Mouse (Mus musculus): ENCODE results near the gene Rps6kb2. TPM values are rescaled to one million over a fixed set of nuclear protein-coding genes. Genes with fewer than 3 reads are reported as not detected.

The Rps6kb2 gene
- 41.9 and 53.4 TPM in 2 replicates for polyA plus RNA-seq (2015; fragmentation: Nextera tagmentation; extraction: Ambion mirVana)

DNA sequence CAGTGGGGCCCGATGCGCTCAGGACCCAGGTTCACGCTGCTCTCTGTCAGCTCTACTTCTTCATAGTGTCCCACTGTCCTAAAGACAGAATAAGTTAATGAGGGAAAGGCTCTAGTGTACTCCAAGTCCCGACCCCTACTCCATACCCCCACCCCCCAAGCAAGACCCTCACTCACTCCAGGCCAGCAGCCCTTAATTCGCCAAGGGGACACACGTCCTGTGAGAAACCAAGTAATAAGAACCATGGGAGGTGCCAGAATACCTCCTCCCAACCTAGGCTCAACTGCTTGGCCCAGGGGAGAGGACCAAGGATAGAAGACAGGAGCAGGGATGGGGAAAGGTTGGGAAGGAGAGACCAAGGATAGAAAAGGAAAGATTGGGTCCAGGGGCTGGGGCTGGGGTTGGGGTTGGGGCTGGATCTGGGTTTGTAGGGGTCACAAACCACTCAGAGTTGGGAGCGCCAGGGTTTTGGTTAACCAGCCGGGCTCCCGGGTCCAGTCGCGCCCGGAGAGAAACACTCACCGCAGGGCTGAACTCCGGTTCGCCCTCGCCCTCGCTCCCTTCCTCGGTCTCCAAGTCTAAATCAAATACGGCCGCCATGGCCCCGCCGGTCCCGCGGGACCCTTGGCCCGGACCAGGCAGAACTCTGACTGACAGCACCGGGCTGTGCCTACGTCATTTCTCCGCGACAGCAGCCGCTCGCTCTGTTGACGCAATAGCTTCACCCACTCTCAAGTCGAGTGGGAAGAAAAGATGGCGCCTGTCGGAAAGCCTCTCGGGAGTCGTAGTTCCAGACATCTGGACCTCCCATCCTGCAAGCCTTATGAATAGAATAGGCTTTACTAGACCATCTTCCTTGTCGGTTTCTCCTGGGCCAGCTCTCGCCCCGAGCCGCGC is at the start of gene Rps6kb2:
TSS of gene Rps6kb2 (minus strand) at position 709 of the 897 bp plus-strand sequence.

DNA sequence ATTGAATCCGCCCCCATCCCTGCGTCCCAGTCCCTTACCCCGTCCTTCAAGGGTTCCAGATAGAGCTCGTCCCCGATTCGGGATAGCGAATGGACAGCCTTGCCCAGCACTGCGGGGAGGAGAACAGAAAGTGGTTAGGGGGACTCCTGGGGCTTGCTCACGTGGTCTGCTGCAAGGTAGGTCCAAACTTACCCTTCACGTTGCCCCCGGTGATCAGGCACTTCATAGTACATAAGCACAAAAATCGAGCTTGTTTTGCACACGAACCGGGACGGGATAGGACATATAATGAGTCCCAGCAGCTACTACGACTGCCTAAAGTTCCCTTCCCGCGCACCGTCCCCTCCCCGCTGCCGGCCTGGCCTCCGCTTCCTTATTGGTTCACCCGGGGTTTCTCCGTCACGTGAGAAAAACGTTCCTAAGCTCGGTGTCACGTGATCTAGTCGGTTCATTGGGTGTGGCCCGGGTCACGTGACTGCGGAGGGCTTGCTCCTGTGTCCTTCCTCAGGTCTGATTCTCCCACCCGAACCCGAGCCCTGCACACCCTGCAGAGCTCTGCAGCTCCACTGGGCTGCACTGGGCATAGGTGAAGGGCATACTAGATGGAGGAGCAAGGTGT is 38.2 kb upstream of the Rps6kb2 start, which contains the start of gene Rad9a:
TSS of gene Rad9a (minus strand) at position 372 of the 619 bp plus-strand sequence.

DNA sequence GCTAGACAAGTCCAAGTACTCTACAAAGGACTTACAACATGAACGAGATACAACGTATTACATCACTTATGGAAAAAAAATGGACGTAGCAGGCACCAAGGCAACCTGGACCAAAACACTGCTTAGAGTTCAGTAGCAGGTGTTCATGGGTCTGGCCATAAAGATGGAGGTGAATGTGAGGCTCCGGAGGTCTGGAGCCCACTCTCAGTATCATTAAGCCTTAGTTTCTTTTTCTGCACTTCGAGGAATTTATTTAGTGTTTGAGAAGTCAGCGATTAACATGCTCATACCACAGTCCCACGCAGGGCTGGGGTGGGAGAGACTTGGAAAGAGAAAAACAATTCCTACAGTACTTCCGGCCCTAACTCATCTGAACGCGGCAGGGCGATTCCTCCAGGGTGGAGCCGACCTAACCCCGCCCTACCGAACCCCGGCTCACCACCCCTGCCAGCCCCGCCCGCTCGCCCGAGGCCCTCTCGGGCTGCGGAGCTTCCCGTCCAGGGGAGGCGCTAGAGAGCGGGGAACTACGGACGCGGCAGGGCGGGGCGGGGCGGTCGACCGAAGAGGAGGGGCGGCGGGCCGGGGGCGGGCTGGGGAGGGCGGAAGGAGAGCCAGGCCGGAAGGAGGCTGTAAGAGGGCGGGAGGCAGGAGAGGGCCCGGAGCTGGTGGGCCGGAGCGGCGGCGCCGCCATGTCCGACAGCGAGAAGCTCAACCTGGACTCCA is 28.5 kb upstream of the Rps6kb2 start, which contains the start of gene Ppp1ca:
TSS of gene Ppp1ca (plus strand) at position 538 of the 723 bp plus-strand sequence.

DNA sequence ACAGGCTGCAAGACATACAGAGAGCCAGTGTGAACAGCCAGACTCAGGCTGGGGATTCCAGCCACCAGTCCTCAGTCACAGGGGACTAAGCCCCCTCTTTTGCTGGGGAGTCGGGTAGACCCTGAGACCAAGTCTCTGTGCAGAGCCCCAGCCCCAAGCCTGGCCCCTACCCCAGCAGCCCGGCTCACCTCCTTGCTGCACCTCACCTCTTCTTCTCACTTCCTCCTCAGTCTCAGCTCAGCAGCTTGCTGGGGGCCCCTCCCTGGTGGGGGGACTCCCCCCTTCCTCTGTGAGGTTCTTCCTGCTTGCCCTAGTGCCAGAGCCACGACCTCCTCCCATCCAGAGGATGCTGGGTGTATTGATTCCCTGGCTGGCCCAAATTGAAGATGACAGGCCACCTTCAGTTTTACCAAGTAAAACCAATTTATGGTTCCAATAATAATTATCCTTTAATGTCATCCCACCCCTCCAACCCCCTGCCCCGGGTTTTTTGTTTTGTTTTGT is 27.7 kb upstream of the Rps6kb2 start, which contains the start of gene Tbc1d10c:
TSS of gene Tbc1d10c (minus strand) at position 454 of the 504 bp plus-strand sequence.

DNA sequence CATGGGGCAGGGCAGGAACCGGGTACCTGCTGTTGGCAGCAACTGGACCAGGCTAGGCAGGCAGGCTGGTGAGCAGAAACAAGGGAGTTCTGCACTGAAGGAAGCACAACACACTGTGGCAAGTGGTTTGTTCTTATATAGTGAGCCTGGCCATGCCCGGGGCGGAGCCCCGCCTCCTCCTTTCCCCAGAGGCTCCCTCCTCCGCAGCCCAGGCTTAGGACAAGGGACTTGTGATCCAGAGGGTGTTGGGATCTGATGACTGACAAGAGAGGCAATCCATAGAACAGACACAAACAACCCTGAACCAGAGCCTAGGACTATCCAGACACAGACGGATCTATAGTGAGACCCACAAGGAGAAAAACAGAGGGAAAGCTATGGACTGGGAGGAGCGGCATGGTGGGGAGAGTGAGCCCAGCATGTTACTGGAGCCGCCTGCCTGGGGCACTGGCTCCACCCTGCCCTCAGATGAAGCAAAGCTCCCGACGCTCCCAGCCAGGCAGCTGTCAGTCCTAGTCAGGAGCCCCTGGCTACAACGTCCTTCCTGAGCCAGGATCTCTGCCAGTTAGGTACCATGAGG is 12.3 kb upstream of the Rps6kb2 start, which contains the start of gene Carns1:
TSS of gene Carns1 (minus strand) at position 112 of the 580 bp plus-strand sequence.

DNA sequence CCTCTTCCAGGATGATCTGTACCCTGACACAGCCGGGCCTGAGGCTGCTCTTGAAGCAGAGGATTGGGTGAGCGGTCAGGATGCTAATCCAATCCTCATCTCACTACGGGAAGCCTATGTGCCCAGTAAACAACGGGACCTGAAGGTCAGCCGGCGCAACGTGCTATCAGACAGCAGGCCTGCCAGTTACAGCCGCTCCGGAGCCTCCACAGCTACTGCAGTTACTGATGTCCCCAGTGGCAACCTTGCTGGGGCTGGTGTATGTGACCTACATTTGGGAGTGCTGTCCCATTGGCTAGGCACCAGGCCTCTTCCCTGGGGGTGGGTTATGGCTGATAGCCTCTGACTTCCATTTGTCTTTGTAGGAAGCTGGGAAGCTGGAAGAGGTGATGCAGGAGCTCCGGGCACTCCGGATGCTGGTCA is 9.9 kb downstream of the Rps6kb2 start, which contains the start of gene Ptprcap:
TSS of gene Ptprcap (plus strand) at position 373 of the 423 bp plus-strand sequence.

DNA sequence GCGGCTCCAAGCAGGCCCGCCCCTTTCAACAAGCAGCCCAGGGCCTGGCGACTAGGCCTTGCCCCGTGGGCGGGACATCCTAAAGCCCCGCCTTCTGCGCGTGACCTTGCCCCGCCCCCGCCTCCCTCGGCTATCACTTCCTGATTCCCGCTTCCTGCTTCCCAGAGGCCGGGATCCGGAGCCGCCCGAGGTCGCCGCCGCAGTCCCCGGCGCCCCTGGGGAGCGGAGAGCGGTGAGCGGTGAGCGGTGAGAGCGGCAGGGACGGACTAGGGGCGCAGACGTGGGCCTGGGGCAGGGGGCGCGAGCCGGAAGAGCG is 14.7 kb downstream of the Rps6kb2 start, which contains the start of gene Coro1b:
TSS of gene Coro1b (plus strand) at position 129 of the 316 bp plus-strand sequence.

DNA sequence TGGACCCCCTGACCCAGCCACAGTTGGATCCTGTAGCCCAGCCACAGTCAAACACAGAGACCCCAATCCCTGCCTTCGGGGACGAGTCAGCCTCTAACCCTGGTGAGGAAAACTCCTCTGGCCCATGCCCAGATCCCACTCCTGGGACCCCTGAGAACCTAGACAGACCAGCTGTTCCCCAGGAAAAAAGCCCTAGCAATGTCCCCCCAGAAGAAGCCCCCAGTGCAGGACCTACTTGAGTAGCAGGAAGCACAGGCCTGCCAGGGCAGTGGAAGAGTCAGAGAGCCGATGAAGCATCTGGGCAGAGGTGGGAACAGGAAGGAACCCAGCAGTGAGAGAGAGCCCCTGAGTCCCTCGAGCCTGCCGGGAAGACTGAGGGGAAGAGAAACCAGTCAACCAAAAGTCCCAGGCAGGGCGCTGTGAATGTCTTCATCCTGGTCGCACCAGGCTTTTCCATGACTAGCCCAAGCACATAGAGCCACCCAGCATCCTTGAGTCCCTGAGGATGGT is 19.3 kb downstream of the Rps6kb2 start, which contains the start of gene Cabp4:
TSS of gene Cabp4 (minus strand) at position 275 of the 510 bp plus-strand sequence.

DNA sequence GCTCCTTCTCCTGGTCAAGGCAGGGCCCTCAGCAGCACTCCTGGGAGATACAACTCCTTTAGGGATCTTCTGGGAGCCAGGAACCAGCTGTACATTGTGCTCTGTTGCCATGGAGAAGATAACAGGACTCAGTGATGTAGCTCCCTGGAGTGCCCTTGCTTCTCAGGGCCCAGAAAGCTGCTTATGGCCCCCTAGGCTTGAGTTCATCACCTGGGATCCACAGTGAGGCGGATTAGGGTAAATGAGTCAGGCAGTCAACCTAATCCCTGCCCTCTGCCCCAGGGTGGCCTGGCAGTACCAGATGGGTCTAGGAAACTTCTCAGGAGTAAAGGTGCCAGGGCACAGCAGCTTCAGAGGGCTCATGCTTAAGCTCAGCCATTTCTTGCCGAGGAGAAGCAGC is 23.7 kb downstream of the Rps6kb2 start, which contains the start of gene Gpr152:
TSS of gene Gpr152 (plus strand) at position 342 of the 400 bp plus-strand sequence.

DNA sequence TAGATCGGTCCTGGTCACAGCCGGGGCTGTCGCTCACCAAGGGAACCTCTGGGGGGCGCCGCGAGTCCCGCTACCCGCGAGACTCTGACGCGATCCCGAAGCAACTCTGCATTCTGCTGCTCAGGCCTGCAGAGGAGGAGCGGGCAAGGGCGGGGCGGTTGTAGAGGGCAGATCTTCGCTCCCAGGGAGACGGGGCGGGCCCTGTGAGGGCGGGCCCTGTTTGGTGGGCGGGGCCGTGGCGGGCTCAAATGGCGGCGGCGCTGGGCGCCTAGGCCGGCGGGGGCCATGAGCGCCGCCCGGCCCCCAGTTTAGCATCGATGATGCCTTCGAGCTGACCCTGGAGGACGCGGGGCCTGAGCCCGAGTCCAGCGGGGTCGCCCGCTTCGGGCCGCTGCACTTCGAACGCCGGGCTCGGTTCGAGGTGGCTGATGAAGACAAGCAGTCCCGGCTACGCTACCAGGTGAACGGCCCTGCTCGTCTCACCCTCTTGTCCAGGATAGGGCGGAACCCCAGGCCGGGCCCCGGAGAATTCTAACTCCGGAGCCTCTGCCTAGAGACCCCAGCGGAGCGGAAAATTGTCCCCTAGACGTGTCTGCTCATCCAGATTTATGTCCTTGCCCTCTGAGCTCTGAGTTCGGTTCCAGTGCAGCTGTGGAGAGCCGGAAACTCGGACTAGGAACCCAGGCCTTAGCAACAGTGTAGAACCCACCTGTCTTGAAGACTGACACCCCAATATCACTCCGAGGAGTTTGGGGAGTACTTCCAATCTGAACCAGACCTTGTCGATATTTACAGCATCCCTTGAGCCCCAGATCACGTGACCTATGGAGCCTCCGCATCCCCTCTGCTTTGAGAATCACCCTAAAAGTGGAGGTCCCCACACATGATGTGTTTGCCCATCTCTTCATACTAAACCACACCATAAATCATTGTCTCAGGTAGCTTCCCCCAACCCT is 37.1 kb downstream of the Rps6kb2 start, which contains the start of gene Aip:
TSS of gene Aip (minus strand) at position 118 of the 956 bp plus-strand sequence.

Other genes with a start within 250 kb of the Rps6kb2 start
- gene Aldh3b1, start 233.5 kb downstream of the Rps6kb2 start, polyA plus RNA-seq (2015; fragmentation: Nextera tagmentation; extraction: Ambion mirVana): 5.1 and 5.3 TPM in 2 replicates
- gene Unc93b1, start 228.2 kb downstream of the Rps6kb2 start, polyA plus RNA-seq (2015; fragmentation: Nextera tagmentation; extraction: Ambion mirVana): 18.9 and 23.6 TPM in 2 replicates
- not detected in 2 replicates for gene Aldh3b3, start 204.7 kb downstream of the Rps6kb2 start, polyA plus RNA-seq (2015; fragmentation: Nextera tagmentation; extraction: Ambion mirVana)
- gene Aldh3b2, start 191.0 kb downstream of the Rps6kb2 start, polyA plus RNA-seq (2015; fragmentation: Nextera tagmentation; extraction: Ambion mirVana): 0.45 TPM in 2 replicates
- 4.4 and 5.1 TPM in 2 replicates for gene Acy3, start 176.8 kb downstream of the Rps6kb2 start, polyA plus RNA-seq (2015; fragmentation: Nextera tagmentation; extraction: Ambion mirVana)
- 0.12 TPM in 1 of 2 replicates, not detected in the other for gene Tbx10, start 170.6 kb downstream of the Rps6kb2 start, polyA plus RNA-seq (2015; fragmentation: Nextera tagmentation; extraction: Ambion mirVana)
- gene Nudt8, start 162.8 kb downstream of the Rps6kb2 start, polyA plus RNA-seq (2015; fragmentation: Nextera tagmentation; extraction: Ambion mirVana): 26.9 and 27.1 TPM in 2 replicates
- 2.2 and 2.6 TPM in 2 replicates for gene Gm49405, start 162.7 kb downstream of the Rps6kb2 start, polyA plus RNA-seq (2015; fragmentation: Nextera tagmentation; extraction: Ambion mirVana)
- 3.2 TPM in 2 replicates for gene Doc2g, start 160.0 kb downstream of the Rps6kb2 start, polyA plus RNA-seq (2015; fragmentation: Nextera tagmentation; extraction: Ambion mirVana)
- gene Ndufv1, start 150.5 kb downstream of the Rps6kb2 start, polyA plus RNA-seq (2015; fragmentation: Nextera tagmentation; extraction: Ambion mirVana): 281 and 291 TPM in 2 replicates
- 590 and 603 TPM in 2 replicates for gene Gstp1, start 125.4 kb downstream of the Rps6kb2 start, polyA plus RNA-seq (2015; fragmentation: Nextera tagmentation; extraction: Ambion mirVana)
- gene Gstp2, start 117.3 kb downstream of the Rps6kb2 start, polyA plus RNA-seq (2015; fragmentation: Nextera tagmentation; extraction: Ambion mirVana): 0.48 and 2.7 TPM in 2 replicates
- not detected in 2 replicates for gene Gstp3, start 103.8 kb downstream of the Rps6kb2 start, polyA plus RNA-seq (2015; fragmentation: Nextera tagmentation; extraction: Ambion mirVana)
- gene Cabp2, start 81.8 kb downstream of the Rps6kb2 start, polyA plus RNA-seq (2015; fragmentation: Nextera tagmentation; extraction: Ambion mirVana): not detected in 2 replicates
- gene Cdk2ap2, start 66.2 kb downstream of the Rps6kb2 start, polyA plus RNA-seq (2015; fragmentation: Nextera tagmentation; extraction: Ambion mirVana): 74.2 and 77.2 TPM in 2 replicates
- gene Pitpnm1, start 63.4 kb downstream of the Rps6kb2 start, polyA plus RNA-seq (2015; fragmentation: Nextera tagmentation; extraction: Ambion mirVana): 90.8 and 110 TPM in 2 replicates
- 103 and 106 TPM in 2 replicates for gene Aip, start 37.5 kb downstream of the Rps6kb2 start, polyA plus RNA-seq (2015; fragmentation: Nextera tagmentation; extraction: Ambion mirVana)
- gene Gpr152, start 23.6 kb downstream of the Rps6kb2 start, polyA plus RNA-seq (2015; fragmentation: Nextera tagmentation; extraction: Ambion mirVana): not detected in 2 replicates
- 0.26 and 0.76 TPM in 2 replicates for gene Cabp4, start 19.3 kb downstream of the Rps6kb2 start, polyA plus RNA-seq (2015; fragmentation: Nextera tagmentation; extraction: Ambion mirVana)
- 94.3 and 112 TPM in 2 replicates for gene Coro1b, start 14.7 kb downstream of the Rps6kb2 start, polyA plus RNA-seq (2015; fragmentation: Nextera tagmentation; extraction: Ambion mirVana)
- gene Ptprcap, start 9.8 kb downstream of the Rps6kb2 start, polyA plus RNA-seq (2015; fragmentation: Nextera tagmentation; extraction: Ambion mirVana): 0.70 TPM in 1 of 2 replicates, not detected in the other
- 6.2 and 6.6 TPM in 2 replicates for gene Carns1, start 12.1 kb upstream of the Rps6kb2 start, polyA plus RNA-seq (2015; fragmentation: Nextera tagmentation; extraction: Ambion mirVana)
- gene Tbc1d10c, start 27.9 kb upstream of the Rps6kb2 start, polyA plus RNA-seq (2015; fragmentation: Nextera tagmentation; extraction: Ambion mirVana): 1.2 and 1.6 TPM in 2 replicates
- gene Ppp1ca, start 28.7 kb upstream of the Rps6kb2 start, polyA plus RNA-seq (2015; fragmentation: Nextera tagmentation; extraction: Ambion mirVana): 572 and 576 TPM in 2 replicates
- gene Rad9a, start 38.3 kb upstream of the Rps6kb2 start, polyA plus RNA-seq (2015; fragmentation: Nextera tagmentation; extraction: Ambion mirVana): 14.9 and 15.7 TPM in 2 replicates
- gene Clcf1, start 50.9 kb upstream of the Rps6kb2 start, polyA plus RNA-seq (2015; fragmentation: Nextera tagmentation; extraction: Ambion mirVana): 1.2 and 1.3 TPM in 2 replicates
- gene AC109138.7, start 51.0 kb upstream of the Rps6kb2 start, polyA plus RNA-seq (2015; fragmentation: Nextera tagmentation; extraction: Ambion mirVana): not detected in 2 replicates
- gene Pold4, start 68.5 kb upstream of the Rps6kb2 start, polyA plus RNA-seq (2015; fragmentation: Nextera tagmentation; extraction: Ambion mirVana): 32.9 and 33.0 TPM in 2 replicates
- 18.8 and 24.1 TPM in 2 replicates for gene Ssh3, start 105.8 kb upstream of the Rps6kb2 start, polyA plus RNA-seq (2015; fragmentation: Nextera tagmentation; extraction: Ambion mirVana)
- gene Ankrd13d, start 119.8 kb upstream of the Rps6kb2 start, polyA plus RNA-seq (2015; fragmentation: Nextera tagmentation; extraction: Ambion mirVana): 85.0 and 93.2 TPM in 2 replicates
- 37.0 and 46.2 TPM in 2 replicates for gene Grk2, start 142.9 kb upstream of the Rps6kb2 start, polyA plus RNA-seq (2015; fragmentation: Nextera tagmentation; extraction: Ambion mirVana)
- gene Kdm2a, start 234.9 kb upstream of the Rps6kb2 start, polyA plus RNA-seq (2015; fragmentation: Nextera tagmentation; extraction: Ambion mirVana): 21.2 and 22.8 TPM in 2 replicates

Measured in neural tube, postnatal 0 days (tissue).